Mouse (Mus musculus): ENCODE measurements around the gene Pbx1.

DNA sequence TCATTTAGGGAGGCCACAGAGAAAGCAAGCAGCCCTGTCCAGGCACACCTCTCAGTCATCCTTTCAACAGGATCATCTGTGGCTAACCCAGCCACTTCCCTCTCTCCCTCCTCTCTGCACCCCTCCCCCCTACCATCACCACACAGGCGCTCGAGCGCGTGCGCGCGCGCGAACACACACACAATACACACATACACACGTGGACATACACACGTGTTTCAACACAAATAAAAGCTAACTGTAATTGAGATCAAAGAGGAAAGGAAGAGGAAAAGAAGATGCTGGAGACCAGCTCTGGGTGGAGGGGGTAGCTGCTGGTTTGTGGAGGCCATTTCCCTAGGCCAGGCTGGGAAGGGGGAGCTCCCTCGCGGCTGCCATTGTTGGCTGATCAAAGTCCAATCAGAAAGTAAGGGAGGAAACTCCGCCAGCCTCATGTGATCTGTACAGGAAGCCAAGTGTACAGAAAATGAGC lies 75.1 kb downstream of the Pbx1 start:
- no peak for TF ChIP-seq CHD2 (IDR thresholded peaks at IDR 0.05; ENCODE audit: low read depth, low read length)
- no peak for TF ChIP-seq MAFK (IDR thresholded peaks at IDR 0.05; ENCODE audit: insufficient read depth, low read depth, low read length)
- TF ChIP-seq HCFC1 (IDR thresholded peaks at IDR 0.05; ENCODE audit: borderline replicate concordance, insufficient read depth, low read length): no peak
- TF ChIP-seq ZNF384 (IDR thresholded peaks at IDR 0.05; ENCODE audit: low read depth, low read length): no peak
- TF ChIP-seq ZC3H11A (IDR thresholded peaks at IDR 0.05; ENCODE audit: borderline replicate concordance, low read depth, low read length): no peak

Measured in ES-E14 (cell line).